Mouse (Mus musculus) midbrain, embryonic 13.5 days (tissue): ENCODE measurements around the gene Zfp944. TPM values are rescaled to one million over a fixed set of nuclear protein-coding genes. Genes with fewer than 3 reads are reported as not detected.
"Not testable (repeated sequence)": the region's sequence is repeated elsewhere in the genome, so short reads cannot be mapped to it uniquely, and the experiment has no call there.

Experiments
- ATAC-seq: fragments of 200-750 bp; cut with Nextera tagmentation; 2 replicates; pipeline ENCODE4 v1.8.0; 2017; ENCODE audit warnings: mild to moderate bottlenecking, moderate TSS enrichment, moderate library complexity
- H3K27ac ChIP-seq: fragments of 300-500 bp; sonication (generic); 2 replicates; pipeline ENCODE4 v1.5.1; 2015; ENCODE audit warnings: inconsistent platforms, mild to moderate bottlenecking, moderate library complexity
- H3K27me3 ChIP-seq: fragments of 300-500 bp; sonication (generic); 2 replicates; pipeline ENCODE4 v1.6.1; 2015; ENCODE audit warnings: mild to moderate bottlenecking, inconsistent platforms
- H3K36me3 ChIP-seq: fragments of 300-500 bp; sonication (generic); 2 replicates; pipeline ENCODE4 v1.6.1; 2015; ENCODE audit warnings: mild to moderate bottlenecking, inconsistent platforms
- H3K4me1 ChIP-seq: fragments of 300-500 bp; sonication (generic); replicated peaks from 2 replicates; pipeline ENCODE4 v1.6.1; 2015; ENCODE audit warnings: inconsistent platforms
- H3K4me2 ChIP-seq: fragments of 300-500 bp; sonication (generic); replicated peaks from 2 replicates; pipeline ENCODE4 v1.6.1; 2015; ENCODE audit warnings: moderate library complexity, mild to moderate bottlenecking, inconsistent platforms
- H3K4me3 ChIP-seq: fragments of 300-500 bp; sonication (generic); replicated peaks from 2 replicates; pipeline ENCODE4 v1.5.1; 2015; ENCODE audit warnings: mild to moderate bottlenecking, inconsistent platforms
- H3K9ac ChIP-seq: fragments of 300-500 bp; sonication (generic); replicated peaks from 2 replicates; pipeline ENCODE4 v1.6.1; 2015; ENCODE audit warnings: mild to moderate bottlenecking, inconsistent platforms
- H3K9me3 ChIP-seq: fragments of 300-500 bp; sonication (generic); 2 replicates; pipeline ENCODE4 v1.6.1; 2016; ENCODE audit warnings: mild to moderate bottlenecking, inconsistent platforms
- WGBS: fragments of 180-500 bp; shearing (Covaris S2); methylation state at CpG from one replicate; pipeline ENCODE4 v1.1.7; 2015; 5-methylcytosine and 5-hydroxymethylcytosine counted together
- polyA plus RNA-seq: library from polyadenylated mRNA; unstranded; fragments of >200 nt; fragmentation: Nextera tagmentation; extraction: Ambion mirVana; gene quantifications from 2 replicates; pipeline ENCODE4 v1.2.1, GENCODE M21; 2015

Zfp944 gene
- polyA plus RNA-seq, result 14.9 and 15.4 TPM in 2 replicates

GRCm38 (mm10) chr17:22361101-22361781 lies at the start of gene Zfp944, which contains the start of gene Zfp758:
Gene Zfp944 (minus strand): TSS chr17:22361400.
Gene Zfp758 (plus strand): TSS chr17:22361453.
- peak within 1 kb of the TSS; percentile 63 for H3K4me2 ChIP-seq
- WGBS, result under 1% methylated on average over 30 of the region's 43 CpGs
- peak; percentile 97 for ATAC-seq

GRCm38 (mm10) chr17:22410756-22411155 lies 49.6 kb upstream of the Zfp944 start:
- ATAC-seq, result no peak
- WGBS, result 74% methylated on average over 2 of the region's 2 CpGs
- Histone ChIP-seq H3K9me3 (no peaks in the 10 kb centered on the region), H3K4me2 (no peak overlapping the region), H3K27me3 (no peaks in the 10 kb centered on the region), H3K36me3 (no peaks in the 10 kb centered on the region), H3K4me3 (no peak overlapping the region), H3K27ac (no peak overlapping the region), H3K4me1 (no peaks in the 10 kb centered on the region), H3K9ac (no peak overlapping the region)

More at GRCm38 (mm10) chr17:22361101-22361781, at the start of gene Zfp944, which contains the start of gene Zfp758:
- Histone ChIP-seq H3K36me3 (peaks cover 19% of the 10 kb centered on the region), H3K4me3 (peak within 1 kb of the TSS; percentile 57), H3K27ac (peak within 1 kb of the TSS; percentile 78), H3K4me1 (peaks cover 20% of the 10 kb centered on the region), H3K9ac (peak within 1 kb of the TSS; percentile 70)
- H3K9me3 ChIP-seq, H3K27me3 ChIP-seq: not testable (repeated sequence)

GRCm38 (mm10) chr17:22363895-22364294 lies 2.7 kb upstream of the Zfp944 start:
- Histone ChIP-seq H3K4me2 (no peak overlapping the region), H3K27me3 (no peaks in the 10 kb centered on the region), H3K27ac (no peak overlapping the region), H3K9ac (no peak overlapping the region), H3K9me3 (peaks cover 9% of the 10 kb centered on the region), H3K4me1 (peaks cover 20% of the 10 kb centered on the region), H3K4me3 (no peak overlapping the region), H3K36me3 (peaks cover 31% of the 10 kb centered on the region)
- WGBS, result 97% methylated on average over 3 of the region's 3 CpGs
- ATAC-seq, result no peak

- Histone ChIP-seq H3K4me1 (peaks cover 20% of the 10 kb centered on the region), H3K4me3 (peak overlapping the region; percentile 57), H3K4me2 (peak overlapping the region; percentile 63), H3K9me3 (peaks cover 2% of the 10 kb centered on the region; the same call in 1 of the 2 replicates), H3K27me3 (no peaks in the 10 kb centered on the region), H3K36me3 (peaks cover 21% of the 10 kb centered on the region), H3K9ac (peak overlapping the region; percentile 69), H3K27ac (no peak overlapping the region)
- peak; percentile 15; the same call in 1 of the 2 replicates for ATAC-seq
- WGBS, result 33% methylated on average over 5 of the region's 5 CpGs
Measured at GRCm38 (mm10) chr17:22360572-22360971, 628 bp downstream of the Zfp944 start.

GRCm38 (mm10) chr17:22352794-22353193 lies 8.4 kb downstream of the Zfp944 start:
- H3K9me3 ChIP-seq, result no peaks in the 10 kb centered on the region
- ATAC-seq, result no peak
- H3K27me3 ChIP-seq, result no peaks in the 10 kb centered on the region
- no peak overlapping the region for H3K9ac ChIP-seq
- peaks cover 32% of the 10 kb centered on the region for H3K36me3 ChIP-seq
- no peak overlapping the region for H3K4me3 ChIP-seq
- H3K27ac ChIP-seq, result no peak overlapping the region
- H3K4me2 ChIP-seq, result no peak overlapping the region
- no peaks in the 10 kb centered on the region for H3K4me1 ChIP-seq

- not testable (repeated sequence) for H3K27ac ChIP-seq, H3K27me3 ChIP-seq, H3K9me3 ChIP-seq, H3K4me1 ChIP-seq, H3K36me3 ChIP-seq
- peak; percentile 67 for ATAC-seq
- WGBS, result 12% methylated on average over 2 of the region's 2 CpGs
- Histone ChIP-seq H3K4me3 (peak overlapping the region; percentile 63), H3K9ac (peak overlapping the region; percentile 71), H3K4me2 (peak overlapping the region; percentile 58)
Measured at GRCm38 (mm10) chr17:22315247-22315646, 46.0 kb downstream of the Zfp944 start.

- H3K4me3 ChIP-seq, result peak within 1 kb of the TSS; percentile 63
- 0% methylated on average over 20 of the region's 20 CpGs for WGBS
- H3K4me2 ChIP-seq, result peak within 1 kb of the TSS; percentile 58
- ATAC-seq, result peak; percentile 98
- not testable (repeated sequence) for H3K4me1 ChIP-seq, H3K27me3 ChIP-seq, H3K36me3 ChIP-seq, H3K9me3 ChIP-seq
- H3K9ac ChIP-seq, result peak within 1 kb of the TSS; percentile 71
- H3K27ac ChIP-seq, result peak within 1 kb of the TSS; percentile 83
Measured at GRCm38 (mm10) chr17:22314730-22315226, 46.4 kb downstream of the Zfp944 start, which contains the start of gene CT030661.1. Gene CT030661.1 (minus strand): TSS chr17:22314837.

GRCm38 (mm10) chr17:22314219-22314618 lies 47.0 kb downstream of the Zfp944 start:
- Histone ChIP-seq H3K4me2 (peak overlapping the region; percentile 58), H3K27ac (peak overlapping the region; percentile 83; the same call in 1 of the 2 replicates), H3K9ac (peak overlapping the region; percentile 71), H3K4me3 (peak overlapping the region; percentile 63)
- 1% methylated on average over 3 of the region's 3 CpGs for WGBS
- not testable (repeated sequence) for H3K4me1 ChIP-seq, H3K9me3 ChIP-seq, H3K36me3 ChIP-seq, H3K27me3 ChIP-seq
- peak; percentile 79 for ATAC-seq

Other genes starting within 250 kb of the Zfp944 start
- 1.4 and 2.1 TPM in 2 replicates for gene Zfp947, start 195.2 kb downstream of the Zfp944 start, polyA plus RNA-seq
- 3.9 and 4.6 TPM in 2 replicates for gene Zfp994, start 135.8 kb downstream of the Zfp944 start, polyA plus RNA-seq
- 12.2 and 12.5 TPM in 2 replicates for gene CT030661.1, start 46.6 kb downstream of the Zfp944 start, polyA plus RNA-seq
- 11.4 and 11.6 TPM in 2 replicates for gene Zfp758, start 53 bp upstream of the Zfp944 start, polyA plus RNA-seq
- 35.2 and 39.4 TPM in 2 replicates for gene Zfp946, start 62.8 kb upstream of the Zfp944 start, polyA plus RNA-seq
- not detected in 2 replicates for gene Vmn2r111, start 212.1 kb upstream of the Zfp944 start, polyA plus RNA-seq
- not detected in 2 replicates for gene Vmn2r112, start 239.6 kb upstream of the Zfp944 start, polyA plus RNA-seq